Mouse (Mus musculus) c-Kit-negative CD71-positive TER-119-positive erythroid progenitor cells, embryonic 14.5 days (primary cell): Measurements from ENCODE around the gene Kalrn.

Source experiments
- DNase-seq: peaks from one replicate; pipeline ENCODE4 v3.0.0-alpha.2; 2013; ENCODE audit warnings: low read depth, low spot score

The Kalrn gene

GRCm38 (mm10) chr16:34504250-34504649, 69.1 kb downstream of the Kalrn start:
- DNase-seq, result no peak

GRCm38 (mm10) chr16:34502110-34502509, 71.2 kb downstream of the Kalrn start:
- no peak for DNase-seq

DNA sequence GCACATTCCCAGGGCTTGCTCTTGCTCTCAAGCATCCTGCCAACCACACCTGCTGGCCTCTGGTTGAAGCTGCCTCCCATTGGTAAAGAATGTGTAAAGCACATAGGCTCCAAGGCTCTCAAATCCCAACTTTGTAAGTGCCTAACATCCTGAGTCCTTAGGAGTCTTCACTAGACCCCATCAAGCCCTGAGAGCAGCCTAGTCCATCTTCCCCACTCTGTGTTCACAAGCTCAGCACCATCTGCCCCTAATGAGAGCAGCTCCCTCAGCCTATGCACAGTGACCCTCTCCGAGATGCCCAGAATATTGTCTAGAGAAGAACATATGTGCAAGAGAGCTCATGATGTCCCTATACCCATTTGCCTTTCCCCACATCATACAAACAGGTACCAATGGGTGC, 78.6 kb downstream of the Kalrn start:
- DNase-seq, result no peak

- no peak for DNase-seq
Measured at GRCm38 (mm10) chr16:34493914-34494313, 79.4 kb downstream of the Kalrn start.

GRCm38 (mm10) chr16:34491225-34491624, 82.1 kb downstream of the Kalrn start:
- DNase-seq, result no peak

GRCm38 (mm10) chr16:34490506-34490905, 82.8 kb downstream of the Kalrn start:
- no peak for DNase-seq

DNA sequence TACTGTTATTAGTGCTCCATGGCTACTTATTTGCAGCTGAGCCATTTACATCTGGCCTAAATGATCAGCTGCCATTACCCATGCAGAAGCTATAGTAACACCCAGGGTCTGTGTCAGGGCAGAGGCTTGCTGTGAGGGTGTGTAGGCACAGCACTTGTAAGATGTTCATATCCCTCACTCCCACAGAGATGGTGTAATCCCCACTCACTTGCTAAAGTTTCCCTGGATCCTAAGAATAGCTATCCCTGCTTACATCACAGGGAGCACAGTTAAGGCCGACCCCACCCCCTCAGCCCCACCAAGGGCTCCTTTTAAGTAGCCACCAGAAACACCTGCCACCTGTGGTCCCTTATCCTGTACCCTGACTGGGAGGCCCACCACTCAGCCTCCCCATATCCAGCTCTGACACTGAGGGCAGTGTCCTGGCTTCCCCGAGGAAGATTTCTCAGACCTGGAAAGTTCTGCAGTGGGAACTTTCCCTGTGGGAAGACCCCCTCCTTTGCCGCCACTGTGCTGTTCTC, 83.5 kb downstream of the Kalrn start:
- DNase-seq, result no peak

DNA sequence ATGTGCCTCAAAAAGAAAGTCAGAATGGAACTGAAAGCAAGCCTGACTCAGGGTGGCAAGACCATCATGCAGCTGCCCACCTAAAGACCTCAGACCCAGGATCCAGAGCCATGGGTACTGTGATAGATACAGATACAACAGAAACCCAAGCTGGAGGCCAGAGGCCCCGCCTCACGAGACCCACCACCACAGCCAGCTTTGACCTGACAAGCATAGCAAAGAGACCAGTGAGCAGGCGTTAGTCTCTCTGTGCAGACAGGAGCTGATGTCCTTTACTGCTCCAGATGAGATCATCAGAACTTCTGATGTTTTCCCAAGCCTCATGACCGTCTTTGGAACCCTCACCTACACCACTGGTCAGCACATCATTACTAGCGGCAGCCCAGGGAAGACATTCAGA, 85.5 kb downstream of the Kalrn start:
- no peak for DNase-seq

DNA sequence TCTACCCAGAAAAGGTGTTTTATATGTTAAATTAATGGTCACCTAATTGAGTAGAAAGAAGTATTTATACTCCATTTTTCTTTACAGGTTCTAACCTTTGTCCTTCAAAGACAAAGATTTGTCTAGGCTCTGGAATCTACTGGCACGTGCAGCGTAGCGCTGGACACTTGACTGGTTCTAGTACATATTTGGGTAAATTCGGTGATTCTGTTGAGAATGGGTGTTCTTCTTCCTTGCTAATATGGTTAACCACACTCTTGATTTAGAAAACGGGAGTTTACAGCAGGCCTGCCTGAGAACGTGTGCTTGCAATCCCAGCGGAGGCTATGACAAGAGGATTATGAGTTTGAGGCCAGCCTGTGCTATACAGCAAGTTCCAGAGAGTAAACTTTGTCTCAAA, 86.1 kb downstream of the Kalrn start:
- no peak for DNase-seq

DNA sequence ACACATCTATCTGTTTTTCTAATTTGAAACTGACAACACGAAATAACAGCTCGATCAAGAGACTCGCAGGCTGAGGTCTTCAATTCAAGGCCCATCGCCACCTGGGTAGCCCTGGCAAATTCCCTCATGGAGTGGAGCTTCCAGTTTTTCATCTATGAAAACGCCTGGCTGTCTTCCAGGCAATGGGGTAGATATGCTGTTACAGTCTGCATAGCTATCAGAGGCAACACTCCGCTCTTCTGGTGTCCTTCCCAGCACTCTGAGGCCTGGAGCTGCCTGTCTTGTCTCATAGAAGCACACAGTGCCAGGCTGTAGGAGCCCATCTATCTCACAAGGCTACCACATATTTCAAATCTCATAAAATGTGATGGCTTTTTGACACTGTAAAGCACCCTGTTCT, 87.8 kb downstream of the Kalrn start:
- DNase-seq, result no peak

- DNase-seq, result no peak
Measured at GRCm38 (mm10) chr16:34484921-34485320, 88.4 kb downstream of the Kalrn start.

GRCm38 (mm10) chr16:34484213-34484612, 89.1 kb downstream of the Kalrn start:
- no peak for DNase-seq

GRCm38 (mm10) chr16:34483716-34484115, 89.6 kb downstream of the Kalrn start:
- no peak for DNase-seq

DNA sequence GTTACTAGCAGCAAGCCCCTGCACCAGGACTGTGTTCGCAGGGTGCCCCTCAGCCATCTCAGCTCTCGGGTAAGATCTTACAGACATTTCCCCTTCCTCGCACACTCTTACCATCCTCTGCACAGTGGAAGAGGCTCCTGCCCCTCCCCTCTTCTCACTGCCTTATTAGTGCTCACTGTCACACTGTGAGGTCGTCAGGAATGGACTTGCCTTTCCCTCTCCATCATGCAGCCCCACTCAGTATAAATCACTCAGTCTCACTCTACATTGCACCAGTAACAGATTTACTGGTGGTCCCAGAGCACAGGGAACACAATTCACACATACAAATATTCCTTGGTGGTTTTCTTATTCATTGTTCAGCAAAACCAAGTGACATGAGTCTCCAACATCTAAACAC, 98.6 kb downstream of the Kalrn start:
- no peak for DNase-seq

- DNase-seq, result no peak
Measured at GRCm38 (mm10) chr16:34473891-34474290, 99.4 kb downstream of the Kalrn start.

DNA sequence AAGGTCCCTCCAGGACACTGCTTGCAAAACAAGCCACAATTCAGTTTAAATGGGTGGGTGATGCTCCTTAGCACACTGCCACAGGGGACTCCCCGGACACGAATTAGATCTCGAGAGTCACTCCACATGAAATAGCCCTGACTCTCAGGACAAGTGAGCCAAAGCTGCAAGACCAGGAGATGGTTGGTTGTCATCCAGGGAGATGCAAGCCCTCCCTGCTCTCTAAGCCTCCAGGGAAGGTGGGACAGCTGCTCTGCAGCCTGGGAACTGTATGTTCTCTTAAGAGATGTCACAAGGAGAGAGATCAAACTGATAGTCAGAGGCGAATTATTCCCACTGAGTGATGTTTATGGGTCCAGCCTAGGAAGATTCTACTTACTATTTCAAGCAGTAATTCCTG, 101.9 kb downstream of the Kalrn start:
- DNase-seq, result no peak

- DNase-seq, result no peak
Measured at GRCm38 (mm10) chr16:34470343-34470742, 103.0 kb downstream of the Kalrn start.

- no peak for DNase-seq
Measured at GRCm38 (mm10) chr16:34469277-34469868, 104.0 kb downstream of the Kalrn start.

DNA sequence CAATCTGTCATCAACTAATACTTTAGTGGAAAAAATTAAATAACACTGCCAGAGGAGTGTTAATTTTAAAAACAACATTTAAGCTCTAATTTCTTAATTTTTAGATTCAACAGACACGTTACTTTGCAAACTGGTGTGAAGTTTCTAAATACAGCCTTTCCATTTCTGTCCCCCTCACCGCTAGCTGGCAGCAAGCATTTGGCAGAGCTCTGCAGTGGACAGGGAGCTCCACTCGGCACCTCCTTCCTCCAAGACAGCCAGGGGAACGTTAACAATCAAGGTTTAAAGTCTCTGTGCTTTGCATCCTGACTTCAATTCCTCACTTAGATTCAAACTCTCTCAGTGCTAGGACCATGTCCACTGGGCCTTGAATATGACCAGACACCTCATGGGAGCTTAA, 106.7 kb downstream of the Kalrn start:
- DNase-seq, result no peak

- DNase-seq, result no peak
Measured at GRCm38 (mm10) chr16:34456314-34456713, 117.0 kb downstream of the Kalrn start.

- no peak for DNase-seq
Measured at GRCm38 (mm10) chr16:34445666-34446065, 127.7 kb downstream of the Kalrn start.

DNA sequence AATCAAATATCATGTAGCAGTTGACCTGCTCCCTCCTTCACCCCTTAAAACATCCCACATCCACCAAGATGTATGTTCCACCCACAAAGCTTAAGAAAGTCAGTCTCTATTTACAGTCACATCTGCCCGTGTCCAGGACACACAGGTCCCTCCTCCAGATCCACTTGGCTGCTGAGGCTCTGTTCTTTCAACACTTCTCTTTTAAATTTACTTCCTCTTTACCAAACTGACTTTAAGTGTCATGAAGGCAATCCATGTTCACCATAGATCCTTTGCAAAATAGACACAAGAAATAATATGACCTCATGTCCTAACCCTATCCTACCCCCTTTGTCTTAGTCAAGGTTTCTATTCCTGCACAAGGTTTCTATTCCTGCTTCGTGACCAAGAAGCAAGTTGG, 131.6 kb downstream of the Kalrn start:
- DNase-seq, result no peak

- no peak for DNase-seq
Measured at GRCm38 (mm10) chr16:34440994-34441414, 132.3 kb downstream of the Kalrn start.

GRCm38 (mm10) chr16:34440019-34440615, 133.2 kb downstream of the Kalrn start:
- no peak for DNase-seq
